Mouse (Mus musculus) cerebellum, adult 2 months (tissue): Measurements from ENCODE around the gene Psors1c2.

Experiments
- CTCF ChIP-seq: fragments of 200-500 bp; IDR thresholded peaks from 2 replicates; pipeline ENCODE4 v1.5.1; 2011; ENCODE audit warnings: low read depth, mild to moderate bottlenecking, control low read depth, low read length, moderate library complexity, borderline replicate concordance; ENCODE audit not compliant: insufficient read depth
- POLR2A ChIP-seq: fragments of 200-500 bp; IDR thresholded peaks from 2 replicates; pipeline ENCODE4 v1.6.1; 2011; ENCODE audit warnings: low read length, control low read depth, borderline replicate concordance; ENCODE audit not compliant: insufficient read depth

DNA sequence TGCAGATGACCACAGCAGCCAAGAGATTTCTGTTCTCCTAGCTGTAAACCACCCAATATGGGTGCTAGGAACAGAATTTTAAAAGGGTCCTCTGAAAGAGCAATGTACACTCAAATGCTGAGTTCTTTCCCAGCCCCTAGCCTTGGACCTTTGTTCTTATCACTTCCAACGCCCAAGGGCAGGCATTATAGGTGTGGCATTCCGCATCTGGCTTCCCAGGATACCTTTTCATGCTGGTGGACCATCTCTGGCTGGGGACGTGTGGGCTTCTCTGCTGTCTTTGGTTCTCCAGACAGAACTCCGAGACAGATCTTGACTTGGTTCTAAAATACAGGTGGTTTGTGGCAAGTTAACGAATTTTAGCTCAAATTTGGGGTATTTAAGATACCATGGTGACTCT, 30.2 kb upstream of the Psors1c2 start:
- TF ChIP-seq CTCF (no peak), POLR2A (no peak)
